Mouse (Mus musculus) limb, embryonic 12.5 days (tissue): ENCODE results near the gene Dcakd. TPM values are rescaled to one million over a fixed set of nuclear protein-coding genes. Genes with fewer than 3 reads are reported as not detected.

Experiments used
- ATAC-seq: fragments of 200-750 bp; cut with Nextera tagmentation; 2 replicates; pipeline ENCODE4 v1.8.0; 2017; ENCODE audit warnings: low read depth, moderate TSS enrichment; ENCODE audit not compliant: insufficient number of reproducible peaks, insufficient read depth, low FRiP score, low TSS enrichment
- H3K27ac ChIP-seq: fragments of 300-500 bp; sonication (generic); 2 replicates; pipeline ENCODE4 v1.5.1; 2016; ENCODE audit warnings: mild to moderate bottlenecking, moderate library complexity
- H3K27me3 ChIP-seq: fragments of 300-500 bp; sonication (generic); 2 replicates; pipeline ENCODE4 v1.6.1; 2016; ENCODE audit warnings: mild to moderate bottlenecking, moderate library complexity
- H3K36me3 ChIP-seq: fragments of 300-500 bp; sonication (generic); 2 replicates; pipeline ENCODE4 v1.6.1; 2016; ENCODE audit warnings: mild to moderate bottlenecking, moderate library complexity
- H3K4me1 ChIP-seq: fragments of 300-500 bp; sonication (generic); replicated peaks from 2 replicates; pipeline ENCODE4 v1.6.1; 2016
- H3K4me2 ChIP-seq: fragments of 300-500 bp; sonication (generic); 2 replicates; pipeline ENCODE4 v1.6.1; 2016; ENCODE audit warnings: mild to moderate bottlenecking, moderate library complexity
- H3K4me3 ChIP-seq: fragments of 300-500 bp; sonication (generic); replicated peaks from 2 replicates; pipeline ENCODE4 v1.5.1; 2016; ENCODE audit warnings: mild to moderate bottlenecking
- H3K9ac ChIP-seq: fragments of 300-500 bp; sonication (generic); replicated peaks from 2 replicates; pipeline ENCODE4 v1.6.1; 2016; ENCODE audit warnings: mild to moderate bottlenecking, moderate library complexity
- H3K9me3 ChIP-seq: fragments of 300-500 bp; sonication (generic); 2 replicates; pipeline ENCODE4 v1.6.1; 2016; ENCODE audit warnings: mild to moderate bottlenecking, moderate library complexity
- WGBS: fragments of 180-500 bp; shearing (Covaris S2); methylation state at CpG from one replicate; pipeline ENCODE4 v1.1.7; 2016; 5-methylcytosine and 5-hydroxymethylcytosine counted together
- polyA plus RNA-seq: library from polyadenylated mRNA; unstranded; fragments of >200 nt; fragmentation: Nextera tagmentation; extraction: Ambion mirVana; gene quantifications from 2 replicates; pipeline ENCODE4 v1.2.1, GENCODE M21; 2016

Dcakd gene
- polyA plus RNA-seq, 1 experiment from 2014 or later = 167 TPM

GRCm38 (mm10) chr11:103067051-103067361 lies 38.9 kb upstream of the Dcakd start:
- no peak overlapping the region for H3K4me3 ChIP-seq
- peaks cover 92% of the 10 kb centered on the region for H3K36me3 ChIP-seq
- H3K27me3 ChIP-seq = no peaks in the 10 kb centered on the region
- 94% methylated on average over 6 of the region's 6 CpGs for WGBS
- H3K4me2 ChIP-seq = no peak overlapping the region
- no peak overlapping the region for H3K9ac ChIP-seq
- H3K4me1 ChIP-seq = no peaks in the 10 kb centered on the region
- no peaks in the 10 kb centered on the region for H3K9me3 ChIP-seq
- ATAC-seq = no peak
- H3K27ac ChIP-seq = no peak overlapping the region

DNA sequence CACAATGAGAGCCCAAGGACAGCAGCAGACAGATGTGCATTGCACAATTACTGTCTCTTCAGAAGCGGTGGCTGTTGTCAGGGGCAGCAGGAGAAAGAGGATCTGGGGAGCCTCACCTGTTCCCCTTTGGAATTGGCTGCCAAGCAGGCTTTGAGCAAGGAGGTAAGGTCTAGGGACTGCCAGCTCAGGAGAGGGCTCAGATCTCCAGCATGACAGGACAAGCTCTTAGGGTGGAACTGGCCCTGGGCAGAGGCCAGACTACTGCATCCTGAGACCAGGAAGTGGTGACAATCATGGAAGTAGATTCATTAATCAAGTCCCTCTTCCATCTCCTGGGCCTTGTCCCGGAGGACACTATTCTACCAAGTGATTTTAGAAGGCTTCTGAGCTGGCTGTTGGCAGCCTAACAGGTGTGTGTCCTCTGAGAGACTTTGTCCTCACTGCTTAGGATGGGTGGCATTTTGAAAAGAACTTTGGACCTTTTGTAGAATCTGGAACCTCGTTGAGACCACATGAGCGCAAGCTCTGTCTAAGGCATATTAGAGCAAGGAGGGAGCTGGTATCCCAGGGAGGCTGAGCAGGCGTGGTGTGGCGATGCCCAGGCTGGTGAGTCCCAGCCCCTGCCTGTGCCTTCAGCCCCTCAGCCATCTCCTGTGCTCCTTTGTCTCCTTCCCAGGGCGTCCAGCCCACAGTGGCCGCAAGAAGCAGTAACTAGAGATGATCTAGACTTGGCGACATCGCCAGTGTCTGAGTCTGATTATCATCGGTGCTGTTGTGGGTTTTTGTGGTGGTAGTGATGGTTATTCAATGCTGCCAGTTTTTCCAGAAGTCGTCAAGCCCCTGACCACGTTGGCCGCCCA lies 38.3 kb upstream of the Dcakd start:
- 94% methylated on average over 14 of the region's 14 CpGs for WGBS
- Histone ChIP-seq H3K4me2 (no peak overlapping the region), H3K9ac (no peak overlapping the region), H3K27ac (no peak overlapping the region), H3K4me3 (no peak overlapping the region), H3K4me1 (no peaks in the 10 kb centered on the region), H3K27me3 (no peaks in the 10 kb centered on the region), H3K9me3 (no peaks in the 10 kb centered on the region), H3K36me3 (peaks cover 96% of the 10 kb centered on the region)
- no peak for ATAC-seq

DNA sequence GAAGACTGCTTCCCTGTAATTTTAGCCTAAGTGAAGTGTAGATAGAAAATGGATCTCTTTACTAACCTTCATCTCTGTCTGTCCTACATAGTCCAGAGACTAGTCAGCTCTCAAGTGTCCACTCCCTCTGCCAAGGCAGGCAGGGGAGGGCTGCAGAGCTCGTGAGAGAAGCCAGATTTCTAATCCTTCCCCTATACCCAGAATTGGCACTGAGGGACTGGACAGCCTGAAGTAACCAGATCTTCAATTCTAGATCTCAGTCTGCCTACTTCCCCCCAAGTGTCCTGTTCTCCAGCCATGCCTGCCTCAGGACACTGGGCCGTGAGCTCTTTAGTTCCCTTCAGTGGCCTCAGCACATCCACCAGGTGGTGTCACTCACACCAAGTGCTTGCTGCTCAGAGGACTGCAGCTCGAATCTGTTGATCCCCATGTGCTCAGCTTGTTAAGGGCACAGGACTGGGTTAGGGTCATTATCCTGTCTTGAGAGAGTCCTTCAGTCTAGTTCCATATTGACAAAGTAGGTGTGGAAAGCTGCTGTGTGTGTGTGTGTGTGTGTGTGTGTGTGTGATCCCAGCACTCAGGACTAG lies 30.5 kb upstream of the Dcakd start:
- WGBS = 78% methylated on average over 3 of the region's 3 CpGs
- H3K27me3 ChIP-seq = no peaks in the 10 kb centered on the region
- no peak overlapping the region for H3K27ac ChIP-seq
- H3K4me3 ChIP-seq = no peak overlapping the region
- H3K9ac ChIP-seq = no peak overlapping the region
- ATAC-seq = no peak
- no peaks in the 10 kb centered on the region for H3K4me1 ChIP-seq
- H3K9me3 ChIP-seq = no peaks in the 10 kb centered on the region
- H3K4me2 ChIP-seq = no peak overlapping the region
- H3K36me3 ChIP-seq = peaks cover 87% of the 10 kb centered on the region

GRCm38 (mm10) chr11:103056636-103057035 lies 28.5 kb upstream of the Dcakd start:
- Histone ChIP-seq H3K9me3 (no peaks in the 10 kb centered on the region), H3K27me3 (no peaks in the 10 kb centered on the region), H3K4me2 (no peak overlapping the region), H3K4me1 (no peaks in the 10 kb centered on the region), H3K27ac (no peak overlapping the region), H3K36me3 (peaks cover 89% of the 10 kb centered on the region), H3K4me3 (no peak overlapping the region), H3K9ac (no peak overlapping the region)
- WGBS = 96% methylated on average over 7 of the region's 7 CpGs
- ATAC-seq = no peak

- Histone ChIP-seq H3K9me3 (no peaks in the 10 kb centered on the region), H3K4me1 (no peaks in the 10 kb centered on the region), H3K4me2 (no peak overlapping the region), H3K4me3 (no peak overlapping the region), H3K9ac (no peak overlapping the region), H3K36me3 (peaks cover 89% of the 10 kb centered on the region), H3K27ac (no peak overlapping the region), H3K27me3 (no peaks in the 10 kb centered on the region)
- no peak for ATAC-seq
- WGBS = 51% methylated on average over 6 of the region's 6 CpGs
Measured at GRCm38 (mm10) chr11:103054798-103055197, 26.7 kb upstream of the Dcakd start.

GRCm38 (mm10) chr11:103053191-103054076 lies 25.3 kb upstream of the Dcakd start:
- Histone ChIP-seq H3K4me2 (no peak overlapping the region), H3K27ac (no peak overlapping the region), H3K36me3 (peaks cover 78% of the 10 kb centered on the region), H3K9ac (no peak overlapping the region), H3K4me1 (no peaks in the 10 kb centered on the region), H3K4me3 (no peak overlapping the region), H3K9me3 (no peaks in the 10 kb centered on the region), H3K27me3 (no peaks in the 10 kb centered on the region)
- ATAC-seq = no peak
- WGBS = 90% methylated on average over 18 of the region's 18 CpGs

GRCm38 (mm10) chr11:103052078-103052477 lies 23.9 kb upstream of the Dcakd start:
- Histone ChIP-seq H3K4me2 (no peak overlapping the region), H3K36me3 (peaks cover 71% of the 10 kb centered on the region)
- 93% methylated on average over 6 of the region's 6 CpGs for WGBS

GRCm38 (mm10) chr11:103051249-103051691 lies 23.1 kb upstream of the Dcakd start:
- ATAC-seq = no peak
- H3K4me1 ChIP-seq = no peaks in the 10 kb centered on the region
- H3K9me3 ChIP-seq = no peaks in the 10 kb centered on the region
- 76% methylated on average over 8 of the region's 8 CpGs for WGBS
- H3K9ac ChIP-seq = no peak overlapping the region
- no peak overlapping the region for H3K4me3 ChIP-seq
- H3K4me2 ChIP-seq = no peak overlapping the region
- peaks cover 71% of the 10 kb centered on the region for H3K36me3 ChIP-seq
- H3K27ac ChIP-seq = no peak overlapping the region
- H3K27me3 ChIP-seq = no peaks in the 10 kb centered on the region

More at GRCm38 (mm10) chr11:103052078-103052477, 23.9 kb upstream of the Dcakd start:
- H3K27ac ChIP-seq = no peak overlapping the region
- no peak overlapping the region for H3K9ac ChIP-seq
- no peaks in the 10 kb centered on the region for H3K4me1 ChIP-seq
- no peak overlapping the region for H3K4me3 ChIP-seq
- no peaks in the 10 kb centered on the region for H3K27me3 ChIP-seq
- no peaks in the 10 kb centered on the region for H3K9me3 ChIP-seq
- ATAC-seq = no peak

DNA sequence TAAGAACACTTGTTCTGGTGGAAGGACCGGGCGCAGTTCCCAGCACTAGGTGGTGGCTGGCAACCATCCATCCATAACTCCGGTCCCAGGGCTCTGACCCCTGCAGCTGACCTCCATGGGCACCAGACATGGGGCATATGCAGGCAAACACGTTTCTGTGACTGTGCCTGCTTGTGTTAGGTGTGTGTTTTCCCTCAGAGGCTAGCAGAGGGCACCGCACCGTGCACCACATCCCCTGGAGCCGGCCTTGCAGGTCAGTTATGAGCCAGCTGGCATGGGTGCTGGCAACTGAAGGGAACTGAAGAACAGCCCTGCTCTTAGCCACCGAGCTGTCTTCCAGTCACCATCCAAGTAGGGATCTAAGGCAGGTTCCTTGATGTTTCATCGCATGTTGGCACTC lies 22.0 kb upstream of the Dcakd start:
- 91% methylated on average over 9 of the region's 9 CpGs for WGBS
- no peak overlapping the region for H3K27ac ChIP-seq
- peaks cover 71% of the 10 kb centered on the region for H3K36me3 ChIP-seq
- ATAC-seq = no peak
- no peaks in the 10 kb centered on the region for H3K27me3 ChIP-seq
- H3K9me3 ChIP-seq = no peaks in the 10 kb centered on the region
- no peak overlapping the region for H3K9ac ChIP-seq
- no peaks in the 10 kb centered on the region for H3K4me1 ChIP-seq
- H3K4me3 ChIP-seq = no peak overlapping the region
- H3K4me2 ChIP-seq = no peak overlapping the region

DNA sequence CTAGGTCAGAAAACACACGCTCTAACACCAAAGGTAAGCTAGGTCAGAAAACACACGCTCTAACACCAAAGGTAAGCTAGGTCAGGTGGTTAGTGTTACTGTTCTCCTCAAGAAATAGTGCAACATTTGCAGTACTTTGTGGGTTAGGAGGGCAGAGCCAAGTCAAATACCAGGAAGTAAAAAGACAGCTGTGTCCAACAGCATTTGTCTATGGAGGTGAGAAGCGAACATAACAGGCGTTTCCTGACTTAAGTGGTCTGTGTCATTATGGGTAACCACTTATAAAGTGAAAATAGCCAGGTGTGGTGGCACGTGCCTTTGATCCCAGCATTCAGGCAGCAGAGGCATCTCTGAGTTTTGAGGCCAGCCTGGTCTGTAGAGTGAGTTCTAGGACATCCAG lies 21.5 kb upstream of the Dcakd start:
- no peaks in the 10 kb centered on the region for H3K9me3 ChIP-seq
- no peak overlapping the region for H3K9ac ChIP-seq
- 89% methylated on average over 5 of the region's 5 CpGs for WGBS
- H3K27me3 ChIP-seq = no peaks in the 10 kb centered on the region
- no peaks in the 10 kb centered on the region for H3K4me1 ChIP-seq
- H3K27ac ChIP-seq = no peak overlapping the region
- H3K4me3 ChIP-seq = no peak overlapping the region
- peaks cover 74% of the 10 kb centered on the region for H3K36me3 ChIP-seq
- no peak for ATAC-seq
- H3K4me2 ChIP-seq = no peak overlapping the region

DNA sequence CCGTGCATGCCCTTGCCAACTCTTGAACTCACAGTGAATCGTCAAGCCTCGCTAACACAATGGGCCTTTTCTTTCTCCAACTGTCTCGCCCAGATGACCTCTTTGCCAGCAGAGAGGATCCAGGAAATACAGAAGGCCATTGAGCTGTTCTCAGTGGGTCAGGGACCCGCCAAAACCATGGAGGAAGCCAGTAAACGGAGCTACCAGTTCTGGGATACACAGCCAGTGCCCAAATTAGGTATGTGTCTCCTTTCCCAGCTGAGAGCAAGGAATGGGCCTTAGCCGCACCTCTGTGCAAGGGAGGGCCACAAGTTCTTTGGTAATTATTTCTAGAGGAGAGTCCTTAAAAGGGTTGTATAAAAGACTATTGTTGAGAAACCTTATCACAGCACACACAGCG lies 18.2 kb upstream of the Dcakd start:
- no peaks in the 10 kb centered on the region for H3K9me3 ChIP-seq
- H3K9ac ChIP-seq = no peak overlapping the region
- WGBS = 88% methylated on average over 8 of the region's 8 CpGs
- no peak for ATAC-seq
- H3K27ac ChIP-seq = no peak overlapping the region
- no peaks in the 10 kb centered on the region for H3K4me1 ChIP-seq
- H3K4me3 ChIP-seq = no peak overlapping the region
- H3K27me3 ChIP-seq = no peaks in the 10 kb centered on the region
- no peak overlapping the region for H3K4me2 ChIP-seq
- peaks cover 67% of the 10 kb centered on the region for H3K36me3 ChIP-seq
